Mouse (Mus musculus): ENCODE results near the gene Gabra5. TPM values are rescaled to one million over a fixed set of nuclear protein-coding genes. Genes with fewer than 3 reads are reported as not detected.

Gene Gabra5
- total and polyA plus RNA-seq, 2 experiments from 2014 or later: 102 to 115 TPM

DNA sequence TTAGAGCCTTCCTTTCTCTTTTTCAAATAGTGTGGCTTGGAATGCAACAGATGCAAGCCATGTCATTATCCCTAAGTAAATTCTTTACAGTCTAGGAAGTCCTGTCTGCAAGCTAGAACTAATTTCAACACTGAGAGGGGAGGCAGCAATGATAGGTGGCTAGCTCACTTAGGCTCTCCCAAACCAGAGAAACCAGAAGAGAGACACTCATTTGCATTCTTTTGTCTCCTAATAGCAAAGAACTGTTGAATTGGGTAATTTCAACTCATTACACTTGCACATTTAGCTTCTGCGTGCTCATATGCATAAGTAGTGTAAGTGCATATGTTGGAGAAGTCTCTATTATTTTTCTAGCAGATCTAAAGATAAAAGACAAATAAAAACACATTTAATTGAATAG, 61.6 kb downstream of the Gabra5 start:
- no peak overlapping the region for H3K9ac ChIP-seq
- no peaks in the 10 kb centered on the region for H3K27me3 ChIP-seq (ENCODE audit: insufficient read depth, low read length)
- H3K4me2 ChIP-seq (ENCODE audit: low read depth): no peak overlapping the region
- ATAC-seq (peak; percentile 58; the same call in 1 of the 2 replicates), DNase-seq (no peak)
- H3K4me3 ChIP-seq (ENCODE audit: low read depth, low read length): no peak overlapping the region
- H3K36me3 ChIP-seq (ENCODE audit: insufficient read depth): no peaks in the 10 kb centered on the region
- TF ChIP-seq CTCF (IDR thresholded peaks at IDR 0.05; ENCODE audit: low read depth): no peak
- H3K27ac ChIP-seq (ENCODE audit: low read depth, low read length): no peak overlapping the region
- H3K4me1 ChIP-seq (ENCODE audit: insufficient read depth): no peaks in the 10 kb centered on the region
- 28% methylated on average over 1 of the region's 1 CpGs for WGBS
- H3K9me3 ChIP-seq (ENCODE audit: low read length): no peaks in the 10 kb centered on the region

DNA sequence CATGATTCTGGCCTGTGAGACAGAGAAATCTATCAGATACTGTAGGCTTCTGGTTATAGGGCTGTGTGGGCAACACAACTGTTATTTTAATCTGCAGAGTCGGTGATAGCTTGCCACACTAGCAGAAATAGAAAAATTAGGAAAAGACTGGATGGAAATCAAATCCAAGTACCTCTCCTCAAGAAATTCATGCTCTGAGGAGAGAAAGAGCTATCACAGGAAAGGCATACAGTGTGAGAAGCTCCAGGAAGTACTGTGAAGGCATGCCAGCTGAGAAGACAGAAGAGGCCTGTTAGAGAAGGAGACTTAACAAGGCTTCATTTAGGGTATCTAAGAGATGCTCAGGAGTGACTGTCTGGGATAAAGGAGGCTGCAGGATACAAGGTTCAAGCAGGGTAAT, 87.2 kb downstream of the Gabra5 start:
- WGBS: 95% methylated on average over 1 of the region's 1 CpGs
- Histone ChIP-seq H3K9me3 (ENCODE audit: low read length) (no peaks in the 10 kb centered on the region), H3K4me3 (ENCODE audit: low read depth, low read length) (no peak overlapping the region), H3K4me1 (ENCODE audit: insufficient read depth) (no peaks in the 10 kb centered on the region), H3K9ac (no peak overlapping the region), H3K27ac (ENCODE audit: low read depth, low read length) (no peak overlapping the region), H3K27me3 (ENCODE audit: insufficient read depth, low read length) (no peaks in the 10 kb centered on the region), H3K36me3 (ENCODE audit: insufficient read depth) (no peaks in the 10 kb centered on the region), H3K4me2 (ENCODE audit: low read depth) (no peak overlapping the region)
- no peak for ATAC-seq
- no peak for DNase-seq
- no peak for TF ChIP-seq CTCF (IDR thresholded peaks at IDR 0.05; ENCODE audit: low read depth)

DNA sequence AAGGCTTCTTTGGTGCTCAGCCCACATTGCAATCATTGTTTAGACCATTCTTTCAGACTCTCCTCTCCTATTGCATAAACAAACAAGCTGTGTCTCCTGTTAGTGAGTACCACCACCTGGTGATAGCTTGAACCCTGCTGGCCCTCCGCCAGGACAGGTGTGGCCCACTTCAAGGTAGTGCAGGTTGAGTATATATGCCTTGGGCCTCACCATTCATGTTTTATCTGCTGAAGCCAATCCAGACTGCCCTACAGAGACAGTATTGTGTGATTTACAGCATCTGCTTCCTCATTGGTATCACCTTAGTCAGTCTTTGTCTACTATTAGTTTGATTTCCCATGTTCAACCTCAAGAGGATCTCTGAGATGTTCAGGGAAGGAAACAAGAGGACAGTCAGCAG, 88.8 kb downstream of the Gabra5 start:
- TF ChIP-seq CTCF (IDR thresholded peaks at IDR 0.05; ENCODE audit: low read depth): no peak
- WGBS: 93% methylated on average over 1 of the region's 1 CpGs

DNA sequence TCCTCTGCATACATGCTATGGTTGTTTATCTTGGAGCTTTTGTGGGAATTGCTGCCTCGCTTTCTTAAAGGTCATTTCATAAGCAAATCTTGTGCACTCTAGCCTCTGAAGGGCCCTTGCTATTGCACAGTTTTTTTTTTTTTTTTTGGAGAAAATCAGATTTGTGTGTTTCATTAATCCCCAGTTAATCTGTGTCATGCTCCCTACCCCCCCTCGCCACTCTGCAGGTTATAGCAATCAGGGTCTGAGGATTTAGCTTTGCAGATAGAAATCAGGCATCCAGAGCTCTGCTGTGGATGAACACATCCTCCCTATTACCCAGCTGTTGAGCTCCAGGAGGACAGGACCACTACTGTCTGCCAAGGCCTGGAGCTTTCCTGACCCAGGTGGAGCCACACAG, 90.5 kb downstream of the Gabra5 start, which contains the start of gene Gabrb3:
Gene Gabrb3 (plus strand): TSS at position 301 of the 400 bp plus-strand sequence.
- Histone ChIP-seq H3K4me2 (ENCODE audit: low read depth) (no peak within 1 kb of the TSS), H3K4me1 (ENCODE audit: insufficient read depth) (no peaks in the 10 kb centered on the region), H3K4me3 (ENCODE audit: low read depth, low read length) (no peak within 1 kb of the TSS), H3K36me3 (ENCODE audit: insufficient read depth) (no peaks in the 10 kb centered on the region), H3K9ac (no peak within 1 kb of the TSS), H3K27me3 (ENCODE audit: insufficient read depth, low read length) (no peaks in the 10 kb centered on the region), H3K9me3 (ENCODE audit: low read length) (no peaks in the 10 kb centered on the region), H3K27ac (ENCODE audit: low read depth, low read length) (no peak within 1 kb of the TSS)
- no peak for ATAC-seq
- WGBS: 89% methylated on average over 2 of the region's 2 CpGs
- DNase-seq: no peak
- no peak for TF ChIP-seq CTCF (IDR thresholded peaks at IDR 0.05; ENCODE audit: low read depth)

More for the DNA sequence above, 88.8 kb downstream of the Gabra5 start:
- H3K27ac ChIP-seq (ENCODE audit: low read depth, low read length): no peak overlapping the region
- no peak overlapping the region for H3K4me2 ChIP-seq (ENCODE audit: low read depth)
- DNase-seq (no peak), ATAC-seq (no peak)
- no peaks in the 10 kb centered on the region for H3K4me1 ChIP-seq (ENCODE audit: insufficient read depth)
- no peak overlapping the region for H3K4me3 ChIP-seq (ENCODE audit: low read depth, low read length)
- H3K27me3 ChIP-seq (ENCODE audit: insufficient read depth, low read length): no peaks in the 10 kb centered on the region
- no peaks in the 10 kb centered on the region for H3K9me3 ChIP-seq (ENCODE audit: low read length)
- no peak overlapping the region for H3K9ac ChIP-seq
- H3K36me3 ChIP-seq (ENCODE audit: insufficient read depth): no peaks in the 10 kb centered on the region

DNA sequence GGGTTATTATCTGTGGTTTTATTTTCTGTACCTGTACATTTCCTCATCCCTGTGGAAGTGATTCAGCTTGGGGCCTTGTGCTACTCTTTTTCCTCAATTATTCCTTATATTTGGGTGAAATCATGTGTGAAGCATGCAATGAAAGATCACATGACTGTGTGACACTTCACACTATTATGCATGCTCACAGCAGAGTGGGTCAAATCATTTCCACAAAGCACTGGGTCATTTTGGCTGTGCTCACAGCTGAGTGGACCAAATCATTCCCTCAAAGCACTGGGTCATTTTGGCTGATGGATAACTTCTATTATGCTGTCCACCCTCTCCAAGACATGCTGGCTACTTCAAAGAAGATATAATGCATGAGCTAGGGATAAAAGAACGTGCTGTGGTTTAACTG, 97.0 kb downstream of the Gabra5 start:
- Histone ChIP-seq H3K36me3 (ENCODE audit: insufficient read depth) (no peaks in the 10 kb centered on the region; the same call in 1 of the 2 replicates), H3K4me3 (ENCODE audit: low read depth, low read length) (no peak overlapping the region), H3K4me2 (ENCODE audit: low read depth) (no peak overlapping the region), H3K9me3 (ENCODE audit: low read length) (no peaks in the 10 kb centered on the region), H3K27ac (ENCODE audit: low read depth, low read length) (no peak overlapping the region), H3K4me1 (ENCODE audit: insufficient read depth) (no peaks in the 10 kb centered on the region), H3K9ac (no peak overlapping the region), H3K27me3 (ENCODE audit: insufficient read depth, low read length) (no peaks in the 10 kb centered on the region)
- no peak for DNase-seq
- TF ChIP-seq CTCF (IDR thresholded peaks at IDR 0.05; ENCODE audit: low read depth): no peak
- WGBS: 40% methylated on average over 1 of the region's 1 CpGs
- no peak for ATAC-seq

DNA sequence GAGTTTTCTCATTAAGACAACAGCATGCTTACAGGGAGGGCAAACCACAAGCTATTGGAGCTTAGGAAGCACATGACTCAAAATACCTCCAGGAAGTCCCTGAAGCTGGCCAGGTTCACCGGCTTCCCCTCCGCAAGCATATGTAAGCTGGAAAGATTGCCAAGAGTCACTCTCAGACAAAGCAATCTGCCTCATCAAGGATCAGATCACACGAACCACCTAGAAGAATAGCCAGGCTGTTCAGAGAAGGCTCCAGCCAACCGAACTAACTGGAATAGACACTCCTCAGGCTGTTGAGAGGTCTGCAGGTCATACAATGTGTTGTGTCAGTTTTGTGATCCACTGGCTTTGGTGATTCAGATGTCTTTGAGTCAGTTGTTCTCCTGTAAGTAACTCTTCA, 98.7 kb downstream of the Gabra5 start:
- Histone ChIP-seq H3K36me3 (ENCODE audit: insufficient read depth) (no peaks in the 10 kb centered on the region; the same call in 1 of the 2 replicates), H3K4me1 (ENCODE audit: insufficient read depth) (no peaks in the 10 kb centered on the region), H3K9me3 (ENCODE audit: low read length) (no peaks in the 10 kb centered on the region), H3K4me2 (ENCODE audit: low read depth) (no peak overlapping the region), H3K27ac (ENCODE audit: low read depth, low read length) (no peak overlapping the region), H3K27me3 (ENCODE audit: insufficient read depth, low read length) (no peaks in the 10 kb centered on the region), H3K9ac (no peak overlapping the region), H3K4me3 (ENCODE audit: low read depth, low read length) (no peak overlapping the region)
- no peak for DNase-seq
- no peak for ATAC-seq
- TF ChIP-seq CTCF (IDR thresholded peaks at IDR 0.05; ENCODE audit: low read depth): no peak
- WGBS: 64% methylated on average over 4 of the region's 4 CpGs

DNA sequence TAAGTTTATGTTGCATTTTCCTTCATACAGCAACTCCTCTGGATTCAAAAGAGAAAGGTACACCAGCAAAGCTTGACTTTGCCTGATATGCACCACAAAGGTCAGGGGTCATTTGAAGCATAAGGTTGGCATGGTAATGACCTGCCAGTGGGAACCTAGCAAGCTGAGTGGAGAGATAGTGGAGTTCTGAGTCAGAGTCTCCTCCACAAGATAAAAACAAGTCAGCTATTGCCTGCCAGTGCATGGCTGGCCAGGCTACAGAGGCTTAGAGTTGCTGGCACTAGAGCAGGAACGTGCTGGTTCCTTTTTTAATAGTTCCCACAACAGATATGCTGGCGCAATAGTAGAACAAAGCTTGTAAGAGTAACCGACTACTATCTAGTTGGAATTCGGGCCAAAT, 116.3 kb downstream of the Gabra5 start:
- no peak overlapping the region for H3K4me3 ChIP-seq (ENCODE audit: low read depth, low read length)
- H3K36me3 ChIP-seq (ENCODE audit: insufficient read depth): no peaks in the 10 kb centered on the region
- ATAC-seq: no peak
- TF ChIP-seq CTCF (IDR thresholded peaks at IDR 0.05; ENCODE audit: low read depth): no peak
- no peaks in the 10 kb centered on the region for H3K9me3 ChIP-seq (ENCODE audit: low read length)
- H3K27me3 ChIP-seq (ENCODE audit: insufficient read depth, low read length): no peaks in the 10 kb centered on the region
- H3K4me2 ChIP-seq (ENCODE audit: low read depth): no peak overlapping the region
- no peak overlapping the region for H3K27ac ChIP-seq (ENCODE audit: low read depth, low read length)
- no peak overlapping the region for H3K9ac ChIP-seq
- WGBS: 86% methylated on average over 4 of the region's 4 CpGs
- no peaks in the 10 kb centered on the region for H3K4me1 ChIP-seq (ENCODE audit: insufficient read depth)
- no peak for DNase-seq

DNA sequence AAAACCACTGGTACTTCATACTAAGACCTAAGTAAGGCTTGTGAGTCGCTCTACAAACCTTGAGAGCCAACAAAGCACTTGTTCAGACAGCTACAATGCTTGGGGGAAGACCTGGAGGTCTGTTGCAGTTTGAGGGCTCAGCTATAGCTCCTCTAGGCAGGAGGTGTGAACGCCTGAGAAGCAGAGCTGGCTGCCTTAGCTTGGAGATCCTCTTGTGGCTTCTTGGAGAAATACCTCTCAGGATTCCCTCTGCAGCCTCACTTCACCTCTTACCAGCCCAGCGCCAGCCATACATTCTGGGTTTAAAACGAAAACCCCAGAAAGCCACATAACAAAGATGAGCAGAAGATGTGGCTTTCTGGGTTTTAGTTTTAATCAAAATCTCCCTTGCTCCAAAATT, 119.8 kb downstream of the Gabra5 start:
- Histone ChIP-seq H3K4me1 (ENCODE audit: insufficient read depth) (no peaks in the 10 kb centered on the region), H3K27ac (ENCODE audit: low read depth, low read length) (no peak overlapping the region), H3K4me2 (ENCODE audit: low read depth) (no peak overlapping the region), H3K9ac (no peak overlapping the region), H3K36me3 (ENCODE audit: insufficient read depth) (no peaks in the 10 kb centered on the region), H3K27me3 (ENCODE audit: insufficient read depth, low read length) (no peaks in the 10 kb centered on the region), H3K9me3 (ENCODE audit: low read length) (no peaks in the 10 kb centered on the region), H3K4me3 (ENCODE audit: low read depth, low read length) (no peak overlapping the region)
- DNase-seq (peak; percentile 51), ATAC-seq (no peak)
- WGBS: 43% methylated on average over 4 of the region's 4 CpGs
- peak; percentile 60 for TF ChIP-seq CTCF (IDR thresholded peaks at IDR 0.05; ENCODE audit: low read depth)

Measured in forebrain, postnatal 0 days (tissue).